Mouse (Mus musculus) right cerebral cortex, adult 2 months (tissue): ENCODE measurements at regions not wholly inside any gene's neighbourhood (a gene's known extent, or its start where the extent isn't known, plus 50 kb on each side); places are given as distances from the start of the nearest gene placed in this dataset.
"Not testable (repeated sequence)": the region's sequence is repeated elsewhere in the genome, so short reads cannot be mapped to it uniquely, and the experiment has no call there.

ENCODE experiments used
- DNase-seq, 2 experiments: peaks; one replicate each; pipeline ENCODE4 v3.0.0; 2021 to 2022; ENCODE audit warnings: low spot score in 2 of 2

GRCm38 (mm10) chr3:41504867-41505266 lies 50.7 kb upstream of the Jade1 start:
- DNase-seq = no peak

DNA sequence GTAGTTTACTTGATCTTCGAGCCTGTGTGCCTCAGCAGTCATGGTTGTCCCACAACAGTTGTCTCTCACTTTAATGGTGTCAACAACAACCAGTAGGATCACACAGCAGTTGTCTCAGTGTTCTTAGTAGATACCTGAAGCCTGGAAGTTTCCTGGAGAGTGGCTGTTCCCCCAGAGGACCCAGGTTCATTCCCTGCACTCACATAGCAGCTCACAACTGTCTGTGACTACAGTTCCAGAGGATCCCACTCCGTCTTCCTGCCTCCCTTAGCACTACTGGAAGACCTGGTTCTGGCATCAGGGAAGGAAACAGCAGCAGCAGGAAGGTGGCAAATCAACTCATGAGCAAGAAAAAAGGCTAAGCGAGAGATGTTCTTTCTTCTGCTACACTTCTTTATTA lies 53.4 kb upstream of the Jade1 start:
- no peak for DNase-seq

- not testable (repeated sequence) for DNase-seq
Measured at GRCm38 (mm10) chr3:41501639-41502038, 53.9 kb upstream of the Jade1 start.

- no peak for DNase-seq
Measured at GRCm38 (mm10) chr3:41501124-41501523, 54.4 kb upstream of the Jade1 start.

DNA sequence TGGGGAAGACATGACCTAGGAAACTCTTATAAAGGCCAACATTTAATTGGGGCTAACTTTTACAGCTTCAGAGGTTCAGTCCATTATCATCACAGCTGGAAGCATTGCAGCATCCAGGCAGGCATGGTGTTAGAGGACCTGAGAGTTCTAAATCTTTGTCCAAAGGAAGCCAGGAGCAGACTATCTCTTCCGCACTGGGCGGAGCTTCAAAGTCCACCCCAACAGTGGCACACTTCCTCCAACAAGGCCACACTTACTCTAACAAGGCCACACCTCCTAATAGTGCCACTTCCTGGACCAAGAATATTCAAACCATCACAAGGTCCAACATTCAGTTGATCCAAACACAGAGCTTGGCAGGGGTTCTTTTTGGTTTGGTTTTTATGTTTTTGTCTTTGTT lies 55.9 kb upstream of the Jade1 start:
- DNase-seq = no peak

DNA sequence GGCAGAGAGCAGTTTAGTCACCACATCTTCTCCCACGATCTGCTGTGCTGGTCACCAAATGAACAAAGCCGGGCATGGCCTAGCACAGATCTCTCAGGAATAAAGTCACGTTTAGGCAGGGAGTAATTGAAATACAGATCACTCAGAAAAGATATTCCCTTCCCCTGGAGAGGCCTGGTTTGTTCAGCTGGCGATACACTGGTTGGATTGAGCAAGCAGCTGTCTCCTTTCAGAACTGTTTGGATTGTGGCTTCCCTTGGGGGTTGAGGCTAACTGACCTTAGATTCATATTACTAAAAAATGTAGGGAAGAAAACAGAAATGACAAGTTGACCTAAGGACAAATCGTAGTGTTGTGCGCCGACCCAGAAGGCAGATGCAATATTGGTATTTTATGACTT lies 56.7 kb upstream of the Jade1 start:
- no peak for DNase-seq

- DNase-seq = no peak
Measured at GRCm38 (mm10) chr3:41497771-41498170, 57.8 kb upstream of the Jade1 start.

- no peak for DNase-seq
Measured at GRCm38 (mm10) chr3:41496931-41497710, 58.4 kb upstream of the Jade1 start.

- DNase-seq = no peak
Measured at GRCm38 (mm10) chr3:41495893-41496292, 59.6 kb upstream of the Jade1 start.

DNA sequence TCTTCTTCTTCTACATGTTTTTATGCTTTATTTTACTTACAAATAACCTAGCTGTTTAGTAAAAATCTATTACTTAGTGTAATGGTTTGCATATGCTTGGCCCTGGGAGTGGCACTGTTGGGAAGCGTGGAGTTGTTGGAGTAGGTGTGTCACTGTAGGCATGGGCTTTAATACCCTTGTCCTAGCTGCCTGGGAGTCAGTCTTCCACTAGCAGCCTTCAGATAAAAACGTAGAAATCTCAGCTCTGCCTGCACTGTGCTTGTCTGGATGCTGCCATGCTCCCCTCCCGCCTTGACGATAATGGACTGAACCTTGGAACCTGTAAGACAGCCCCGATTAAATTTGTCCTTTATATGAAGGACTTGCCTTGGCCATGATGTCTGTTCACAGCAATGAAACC lies 60.4 kb upstream of the Jade1 start:
- no peak for DNase-seq

DNA sequence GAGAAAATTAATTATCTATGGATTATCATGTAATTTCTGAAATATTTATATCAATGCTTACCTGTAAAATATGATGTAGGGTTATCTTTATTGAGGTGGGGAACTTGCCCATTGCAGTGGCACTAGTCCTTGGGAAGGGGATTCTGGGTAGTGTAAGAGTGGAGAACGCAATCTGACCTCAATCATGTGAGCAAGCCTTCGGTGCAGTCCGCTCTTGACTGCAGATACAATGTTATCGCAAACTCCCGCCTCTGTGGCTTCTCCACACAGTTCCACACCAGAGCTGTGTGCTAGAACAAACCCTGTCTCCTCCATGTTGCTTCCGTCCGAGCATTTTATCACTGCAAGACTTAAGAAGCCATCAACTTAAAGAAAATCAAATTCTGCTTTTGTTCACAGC lies 62.1 kb upstream of the Jade1 start:
- no peak for DNase-seq

DNA sequence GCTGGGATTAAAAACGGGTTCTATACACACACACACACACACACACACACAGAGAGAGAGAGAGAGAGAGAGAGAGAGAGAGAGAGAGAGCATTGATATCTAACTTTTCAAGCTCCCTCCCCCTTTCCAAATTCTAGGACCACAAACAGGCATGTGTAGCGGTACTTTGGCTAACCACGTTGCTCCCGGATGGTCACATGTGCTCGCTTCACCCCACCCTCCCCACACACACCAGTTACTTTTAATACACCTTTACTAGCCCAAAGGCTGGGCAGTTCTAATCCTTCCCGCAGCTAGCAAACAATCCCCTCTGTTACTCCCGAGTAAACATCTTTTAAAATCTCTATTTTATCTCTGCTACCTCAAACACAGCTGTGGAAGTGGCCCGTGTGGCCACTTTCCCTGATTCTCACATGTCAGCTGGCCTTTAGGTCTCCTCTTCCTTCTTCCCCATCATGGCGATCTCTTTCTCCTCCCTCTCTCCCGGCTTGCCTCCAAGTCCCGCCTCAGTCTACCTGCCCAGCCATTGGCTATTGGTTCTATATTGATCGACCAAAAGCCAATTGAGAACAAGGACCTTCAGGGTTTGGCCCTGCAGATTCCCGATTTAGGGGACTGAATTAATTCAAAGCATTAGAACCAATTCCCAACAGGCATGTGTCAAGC lies 62.7 kb upstream of the Jade1 start:
- DNase-seq = no peak

- DNase-seq = no peak
Measured at GRCm38 (mm10) chr3:41492031-41492726, 63.4 kb upstream of the Jade1 start.

DNA sequence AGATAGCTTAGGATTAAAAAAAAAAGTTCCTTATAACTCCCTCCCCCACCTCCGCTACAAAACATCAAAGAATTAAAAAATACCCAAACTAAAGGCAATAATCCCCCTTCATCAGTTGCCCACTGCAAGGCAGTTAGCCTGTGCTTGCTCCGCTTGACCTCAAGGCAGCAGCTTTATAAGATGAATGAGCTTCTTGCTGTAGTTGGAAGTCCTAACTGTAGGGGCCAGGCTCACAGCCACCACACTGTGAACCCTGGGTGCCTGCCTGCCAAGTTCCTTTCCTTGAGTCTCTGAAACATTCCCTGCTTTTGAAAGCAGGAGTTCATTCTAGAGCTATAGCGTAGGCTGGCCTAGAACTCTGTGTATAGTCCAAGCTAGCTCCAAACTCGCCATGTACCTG lies 64.3 kb upstream of the Jade1 start:
- DNase-seq = no peak

DNA sequence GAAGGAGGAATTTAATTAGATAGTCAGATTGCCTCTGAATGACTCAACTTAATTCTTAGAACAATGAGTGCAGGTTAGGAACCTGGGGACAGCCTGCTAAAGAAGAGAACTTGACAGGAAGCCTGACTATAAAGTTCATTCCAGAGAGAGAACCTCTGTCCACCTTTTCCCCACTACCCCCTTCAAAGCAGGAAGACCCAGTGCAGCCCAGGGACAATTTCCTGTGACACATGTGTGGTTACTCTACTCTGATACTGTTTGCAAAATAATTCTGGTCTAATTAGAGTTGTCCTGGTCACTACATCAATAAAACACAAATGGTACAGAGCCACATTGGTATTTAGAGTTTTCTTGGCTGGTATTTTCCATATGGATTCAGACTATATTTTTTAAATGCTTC lies 65.5 kb upstream of the Jade1 start:
- DNase-seq = no peak

DNA sequence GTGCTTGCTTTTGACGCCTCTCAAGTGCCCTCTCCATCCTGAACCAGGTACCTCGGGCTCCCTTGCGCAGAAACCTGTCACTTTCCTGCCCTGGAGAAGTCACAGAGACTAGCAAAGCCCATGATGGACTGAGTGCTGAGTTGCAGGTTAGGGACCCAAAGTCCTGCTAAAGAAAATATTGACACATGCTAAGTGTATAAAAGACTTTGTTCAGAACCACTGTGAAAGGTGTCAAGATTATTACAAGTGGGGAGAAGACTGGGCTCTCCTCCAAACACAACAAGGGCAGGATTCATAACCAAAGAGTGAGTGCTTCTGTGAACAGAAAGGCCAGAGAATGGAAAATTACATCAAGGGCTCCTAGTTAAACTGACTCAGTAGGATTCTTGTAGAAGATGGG lies 66.0 kb upstream of the Jade1 start:
- DNase-seq = no peak

DNA sequence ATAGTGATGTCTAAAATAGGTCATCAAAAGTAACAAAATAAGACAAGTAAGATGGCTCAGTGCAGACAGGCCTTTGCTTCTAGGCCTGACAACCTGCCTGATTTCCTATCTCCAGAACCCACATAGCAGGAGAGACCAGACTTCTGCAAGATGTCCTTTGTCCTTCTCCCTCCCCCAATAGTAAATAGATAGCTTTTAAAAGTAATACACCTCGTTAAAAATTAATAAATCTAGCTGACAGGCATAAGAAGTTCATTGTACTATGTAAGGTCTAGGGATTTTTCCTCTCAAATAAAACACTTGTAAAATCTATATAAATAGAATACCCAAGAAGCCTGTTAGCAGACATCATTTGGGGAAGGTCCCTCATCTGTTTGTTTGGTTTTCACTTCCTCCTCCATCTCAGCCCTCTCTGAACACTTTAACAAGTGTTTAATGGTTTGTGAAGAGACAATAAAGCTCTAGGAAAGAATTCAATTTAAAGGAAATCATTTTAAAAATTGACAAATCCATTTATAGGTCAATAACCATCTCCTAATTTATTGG lies 67.2 kb upstream of the Jade1 start:
- DNase-seq = no peak

GRCm38 (mm10) chr3:41484920-41485319 lies 70.6 kb upstream of the Jade1 start:
- DNase-seq = no peak

- DNase-seq = no peak
Measured at GRCm38 (mm10) chr3:41483582-41483981, 71.9 kb upstream of the Jade1 start.

- no peak for DNase-seq
Measured at GRCm38 (mm10) chr3:41482881-41483494, 72.5 kb upstream of the Jade1 start.

GRCm38 (mm10) chr3:41480186-41480585 lies 75.3 kb upstream of the Jade1 start:
- no peak for DNase-seq

DNA sequence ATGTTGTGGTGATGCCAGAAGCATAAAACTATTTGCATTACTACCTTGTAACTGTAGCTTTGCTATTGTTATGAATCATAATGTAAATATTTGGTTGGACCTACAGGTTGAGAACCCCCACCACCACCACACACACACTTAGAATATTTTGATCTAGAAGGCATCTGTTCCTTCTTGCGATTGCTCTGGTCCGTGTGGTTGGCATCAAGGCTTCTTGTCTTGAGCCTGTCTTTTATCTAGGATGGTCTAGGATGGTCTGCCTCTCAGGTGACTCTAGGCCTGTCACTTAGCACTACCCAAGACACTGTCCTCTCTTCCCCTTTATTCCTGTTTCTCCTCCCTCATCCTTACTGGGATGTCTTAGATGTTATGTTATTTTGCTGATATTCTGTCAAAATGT lies 76.6 kb upstream of the Jade1 start:
- DNase-seq = no peak
